Comparison of ENCODE assay signal across 35 mouse cellular contexts in genomic region chr5:146572735-146573042, GRCm38 (mm10). TPM values are rescaled to one million over a fixed set of nuclear protein-coding genes. Genes with fewer than 3 reads are reported as not detected.
"Had no signal": no experiment of that assay in that cellular context is flagged by ENCODE, and none has a peak within 500 bp of the region (broad histone marks: within the 10 kb centered on the region; RNA-seq: fewer than 3 reads in every experiment).

No protein-coding gene starts in this region.

RNA-seq across cellular contexts. Expression of gene Gpr12, which starts 12.3 kb away (rescaled TPM):
- total RNA-seq: gastrocnemius, adult 18-20 months; gastrocnemius, adult 8-10 months; gastrocnemius, postnatal 14 days; gastrocnemius, postnatal 36 days; heart, adult 8-10 months; heart, postnatal 10 days; heart, postnatal 4 days had no signal
- polyA plus RNA-seq: gonadal fat pad, adult 2 months; heart, embryonic 12.5 days; heart, embryonic 14.5 days; heart, embryonic 16.5 days; hindbrain, embryonic 10.5 days; inflammation-experienced regulatory T-cells, adult 6 months; intestine, embryonic 15.5 days; intestine, postnatal 0 days had no signal

RNA-seq across cellular contexts. Expression of gene Gm3415, which starts 16.8 kb away (rescaled TPM):
- total RNA-seq: gastrocnemius, adult 18-20 months; gastrocnemius, adult 8-10 months; gastrocnemius, postnatal 14 days; gastrocnemius, postnatal 36 days; heart, adult 18-20 months; heart, adult 8-10 months; heart, postnatal 10 days; heart, postnatal 25 days; heart, postnatal 4 days; layer of hippocampus, adult 8-10 months; layer of hippocampus, postnatal 14 days; layer of hippocampus, postnatal 36 days; left cerebral cortex, adult 18-20 months; left cerebral cortex, postnatal 14 days; left cerebral cortex, postnatal 36 days had no signal
- polyA plus RNA-seq: gonadal fat pad, adult 2 months; heart, embryonic 10.5 days; heart, embryonic 12.5 days; heart, embryonic 14.5 days; heart, embryonic 16.5 days; hindbrain, embryonic 10.5 days; hindbrain, embryonic 12.5 days; hindbrain, embryonic 14.5 days; hindbrain, embryonic 16.5 days; inflammation-experienced regulatory T-cells, adult 6 months; intestine, embryonic 15.5 days; intestine, postnatal 0 days; kidney, embryonic 14.5 days; kidney, embryonic 16.5 days; limb, embryonic 10.5 days; limb, embryonic 12.5 days; limb, embryonic 14.5 days; liver, embryonic 11.5 days; liver, embryonic 13.5 days; liver, embryonic 15.5 days had no signal

RNA-seq across cellular contexts. Expression of gene Gm3409, which starts 35.2 kb away (rescaled TPM):
- total RNA-seq: gastrocnemius, adult 18-20 months; gastrocnemius, adult 8-10 months; gastrocnemius, postnatal 14 days; gastrocnemius, postnatal 36 days; heart, adult 18-20 months; heart, adult 8-10 months; heart, postnatal 10 days; heart, postnatal 25 days; heart, postnatal 4 days; layer of hippocampus, adult 8-10 months; layer of hippocampus, postnatal 14 days; layer of hippocampus, postnatal 36 days; left cerebral cortex, adult 18-20 months; left cerebral cortex, postnatal 14 days; left cerebral cortex, postnatal 36 days had no signal
- polyA plus RNA-seq: gonadal fat pad, adult 2 months; heart, embryonic 10.5 days; heart, embryonic 12.5 days; heart, embryonic 14.5 days; heart, embryonic 16.5 days; hindbrain, embryonic 10.5 days; hindbrain, embryonic 12.5 days; hindbrain, embryonic 14.5 days; hindbrain, embryonic 16.5 days; inflammation-experienced regulatory T-cells, adult 6 months; intestine, embryonic 15.5 days; intestine, postnatal 0 days; kidney, embryonic 14.5 days; kidney, embryonic 16.5 days; limb, embryonic 10.5 days; limb, embryonic 12.5 days; limb, embryonic 14.5 days; liver, embryonic 11.5 days; liver, embryonic 13.5 days; liver, embryonic 15.5 days had no signal

RNA-seq across cellular contexts. Expression of gene Gm3404, which starts 47.1 kb away (rescaled TPM):
- total RNA-seq: gastrocnemius, adult 18-20 months; gastrocnemius, adult 8-10 months; gastrocnemius, postnatal 14 days; gastrocnemius, postnatal 36 days; heart, adult 18-20 months; heart, adult 8-10 months; heart, postnatal 10 days; heart, postnatal 25 days; heart, postnatal 4 days; layer of hippocampus, adult 8-10 months; layer of hippocampus, postnatal 14 days; layer of hippocampus, postnatal 36 days; left cerebral cortex, adult 18-20 months; left cerebral cortex, postnatal 14 days; left cerebral cortex, postnatal 36 days had no signal
- polyA plus RNA-seq: gonadal fat pad, adult 2 months; heart, embryonic 10.5 days; heart, embryonic 12.5 days; heart, embryonic 14.5 days; heart, embryonic 16.5 days; hindbrain, embryonic 10.5 days; hindbrain, embryonic 12.5 days; hindbrain, embryonic 14.5 days; hindbrain, embryonic 16.5 days; inflammation-experienced regulatory T-cells, adult 6 months; intestine, embryonic 15.5 days; intestine, postnatal 0 days; kidney, embryonic 14.5 days; kidney, embryonic 16.5 days; limb, embryonic 10.5 days; limb, embryonic 12.5 days; limb, embryonic 14.5 days; liver, embryonic 11.5 days; liver, embryonic 13.5 days; liver, embryonic 15.5 days had no signal

RNA-seq across cellular contexts. Expression of gene Gm3402, which starts 58.8 kb away (rescaled TPM):
- total RNA-seq: gastrocnemius, adult 18-20 months; gastrocnemius, adult 8-10 months; gastrocnemius, postnatal 14 days; gastrocnemius, postnatal 36 days; heart, adult 18-20 months; heart, adult 8-10 months; heart, postnatal 10 days; heart, postnatal 25 days; heart, postnatal 4 days; layer of hippocampus, adult 8-10 months; layer of hippocampus, postnatal 14 days; layer of hippocampus, postnatal 36 days; left cerebral cortex, adult 18-20 months; left cerebral cortex, postnatal 14 days; left cerebral cortex, postnatal 36 days had no signal
- polyA plus RNA-seq: gonadal fat pad, adult 2 months; heart, embryonic 10.5 days; heart, embryonic 12.5 days; heart, embryonic 14.5 days; heart, embryonic 16.5 days; hindbrain, embryonic 10.5 days; hindbrain, embryonic 12.5 days; hindbrain, embryonic 14.5 days; hindbrain, embryonic 16.5 days; inflammation-experienced regulatory T-cells, adult 6 months; intestine, embryonic 15.5 days; intestine, postnatal 0 days; kidney, embryonic 14.5 days; kidney, embryonic 16.5 days; limb, embryonic 10.5 days; limb, embryonic 12.5 days; limb, embryonic 14.5 days; liver, embryonic 11.5 days; liver, embryonic 13.5 days; liver, embryonic 15.5 days had no signal
